Mouse (Mus musculus): ENCODE measurements around the gene Arid4b.

The Arid4b gene

GRCm38 (mm10) chr13:14062209-14063012 lies 621 bp upstream of the Arid4b start:
- ATAC-seq (ENCODE audit: low TSS enrichment) = no peak

- peak; percentile 31 for ATAC-seq (ENCODE audit: low TSS enrichment)
Measured at GRCm38 (mm10) chr13:14063942-14064271, 875 bp downstream of the Arid4b start.

GRCm38 (mm10) chr13:14064341-14065027 lies 1.5 kb downstream of the Arid4b start:
- 0 out of 2 replicates have a peak, but pooled peaks have one; percentile 0 for ATAC-seq (ENCODE audit: low TSS enrichment)

GRCm38 (mm10) chr13:14065028-14065380 lies 2.0 kb downstream of the Arid4b start:
- no peak for ATAC-seq (ENCODE audit: low TSS enrichment)

DNA sequence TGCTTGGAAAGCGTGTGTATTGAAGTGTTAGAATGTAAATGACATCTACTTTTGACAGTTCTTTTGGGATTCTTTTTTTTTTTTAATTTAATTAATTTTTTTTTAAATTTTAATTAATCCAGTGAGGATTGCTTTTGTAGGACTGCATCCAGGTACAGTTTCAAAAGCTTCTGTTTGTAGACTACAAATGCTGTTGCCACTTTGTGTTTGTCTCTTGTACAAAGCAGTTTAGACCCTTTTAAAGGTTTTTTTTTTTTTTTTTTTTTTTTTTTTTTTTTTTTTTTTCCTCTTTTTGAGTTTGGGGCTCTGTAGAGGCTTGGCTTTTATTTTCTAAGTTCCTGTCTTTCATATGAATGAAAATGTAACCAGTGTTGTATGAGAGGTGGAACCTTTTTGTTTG lies 2.7 kb downstream of the Arid4b start:
- no peak for ATAC-seq (ENCODE audit: low TSS enrichment)

- ATAC-seq (ENCODE audit: low TSS enrichment) = no peak
Measured at GRCm38 (mm10) chr13:14068035-14068434, 5.0 kb downstream of the Arid4b start.

DNA sequence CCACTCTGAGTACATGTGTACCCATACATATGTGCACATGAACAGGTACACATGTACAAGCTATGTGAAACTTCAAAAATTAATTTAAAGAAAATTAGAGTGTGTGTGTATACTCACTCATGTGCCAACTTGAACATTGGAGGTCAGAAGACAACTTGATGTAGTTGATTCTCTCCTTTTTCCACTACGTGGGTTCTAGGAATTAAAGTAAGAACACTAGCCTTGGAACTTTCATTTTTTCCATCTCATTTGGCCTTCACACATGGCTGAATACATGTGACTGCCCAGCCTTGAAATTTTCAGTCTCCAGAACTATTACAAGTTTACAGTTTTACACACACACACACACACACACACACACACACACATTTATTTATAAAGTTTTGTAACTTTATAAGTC lies 6.3 kb downstream of the Arid4b start:
- no peak for ATAC-seq (ENCODE audit: low TSS enrichment)

- ATAC-seq (ENCODE audit: low TSS enrichment) = no peak
Measured at GRCm38 (mm10) chr13:14074371-14074770, 11.3 kb downstream of the Arid4b start.

DNA sequence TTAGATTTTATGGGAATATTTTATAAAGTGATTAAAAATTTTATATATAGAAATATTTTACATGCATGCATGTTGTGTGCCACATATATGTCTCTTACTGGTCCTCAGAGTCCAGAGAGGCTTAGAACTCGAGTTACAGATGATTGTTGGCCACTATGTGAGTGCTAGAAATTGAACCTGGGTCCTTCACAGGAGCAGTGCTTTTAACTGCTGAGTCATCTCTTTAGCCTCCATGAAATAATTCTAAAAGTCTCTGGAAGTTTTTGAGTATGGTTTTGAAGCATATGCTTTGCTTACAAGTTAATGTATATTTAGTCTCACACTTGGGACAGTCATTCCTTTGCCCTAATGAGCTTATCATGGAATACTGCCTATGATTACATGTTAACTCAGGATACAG lies 12.3 kb downstream of the Arid4b start:
- no peak for ATAC-seq (ENCODE audit: low TSS enrichment)

DNA sequence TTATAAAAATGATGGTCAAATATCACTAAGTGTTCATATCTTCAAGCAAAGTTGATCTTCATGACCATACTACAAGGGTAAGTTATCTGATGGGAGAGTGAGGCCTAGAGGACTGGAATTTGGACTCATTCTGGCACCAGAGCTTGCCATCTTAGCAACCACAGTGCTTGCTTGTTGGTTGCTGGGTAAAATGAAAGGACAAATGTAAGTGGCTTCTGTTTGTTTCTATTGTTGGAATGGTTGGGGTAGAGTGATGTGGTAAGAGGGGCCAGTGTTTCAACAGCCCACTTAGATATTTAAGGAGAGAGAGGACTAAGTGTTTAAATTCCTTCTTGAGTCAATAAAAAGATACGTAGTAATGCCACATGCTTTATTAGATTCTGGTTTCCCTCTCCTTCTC lies 25.6 kb downstream of the Arid4b start:
- no peak for ATAC-seq (ENCODE audit: low TSS enrichment)

GRCm38 (mm10) chr13:14103026-14103425 lies 40.0 kb downstream of the Arid4b start:
- ATAC-seq (ENCODE audit: low TSS enrichment) = no peak

GRCm38 (mm10) chr13:14110154-14110873 lies 47.3 kb downstream of the Arid4b start:
- no peak for ATAC-seq (ENCODE audit: low TSS enrichment)

- ATAC-seq (ENCODE audit: low TSS enrichment) = no peak
Measured at GRCm38 (mm10) chr13:14111146-14111545, 48.1 kb downstream of the Arid4b start.

DNA sequence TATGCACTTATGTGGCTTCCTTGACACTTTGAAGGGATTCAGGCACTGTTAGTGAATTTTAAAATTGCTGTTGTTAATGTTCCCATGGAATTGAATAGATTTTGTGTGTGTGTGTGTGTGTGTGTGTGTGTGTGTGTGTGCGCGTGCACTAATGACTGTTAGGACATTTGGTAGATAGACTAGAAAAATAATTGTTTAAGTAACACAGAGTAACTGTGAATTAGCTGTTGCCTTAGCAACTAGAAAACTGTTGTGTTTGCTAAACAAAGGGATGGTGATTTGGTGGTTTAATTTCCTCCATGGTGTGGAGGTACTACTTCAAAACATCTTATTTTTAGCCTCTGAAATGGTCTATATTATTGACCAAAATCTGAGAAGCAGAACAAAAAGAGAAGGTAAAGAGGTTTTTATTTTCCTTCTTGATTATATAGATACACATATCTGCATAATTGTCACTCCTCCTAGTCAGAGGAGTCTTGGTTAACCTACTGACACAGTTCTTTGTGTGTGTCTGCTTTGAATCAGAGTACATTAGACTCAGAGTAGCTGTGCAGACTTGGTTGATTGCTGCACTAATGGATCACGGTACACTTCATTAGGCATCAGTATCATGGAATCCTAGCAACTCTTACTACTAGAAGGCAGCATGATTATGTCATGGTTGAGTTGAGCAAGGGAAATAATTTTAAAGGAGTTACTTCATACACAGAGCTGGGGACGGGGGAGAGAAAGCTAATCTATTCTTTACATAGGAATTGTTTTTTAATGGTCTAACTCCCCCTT lies 50.9 kb downstream of the Arid4b start:
- ATAC-seq (ENCODE audit: low TSS enrichment) = no peak

DNA sequence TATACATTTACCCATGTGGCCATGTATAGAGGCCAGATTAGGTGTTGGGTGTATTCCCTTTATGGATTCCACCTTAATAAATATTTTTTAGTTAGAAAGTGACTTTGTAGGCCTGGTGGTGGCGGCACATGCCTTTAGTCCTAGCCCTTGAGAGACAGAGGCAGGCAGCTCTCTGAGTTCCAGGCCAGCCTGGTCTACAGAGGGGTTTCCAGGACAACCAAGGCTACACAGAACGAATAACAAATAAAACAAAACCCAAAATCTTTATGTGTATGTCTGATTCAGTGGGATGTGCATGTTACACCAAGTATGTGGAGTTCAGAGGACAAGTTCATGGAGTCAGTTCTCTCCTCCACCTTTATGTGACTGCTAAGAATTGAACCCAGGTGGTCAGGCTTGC lies 52.8 kb downstream of the Arid4b start:
- no peak for ATAC-seq (ENCODE audit: low TSS enrichment)

GRCm38 (mm10) chr13:14131651-14132050 lies 68.6 kb downstream of the Arid4b start:
- no peak for ATAC-seq (ENCODE audit: low TSS enrichment)

- ATAC-seq (ENCODE audit: low TSS enrichment) = no peak
Measured at GRCm38 (mm10) chr13:14142294-14142966, 79.4 kb downstream of the Arid4b start.

- ATAC-seq (ENCODE audit: low TSS enrichment) = no peak
Measured at GRCm38 (mm10) chr13:14177989-14178388, 115.0 kb downstream of the Arid4b start.

- no peak for ATAC-seq (ENCODE audit: low TSS enrichment)
Measured at GRCm38 (mm10) chr13:14179669-14180068, 116.6 kb downstream of the Arid4b start.

DNA sequence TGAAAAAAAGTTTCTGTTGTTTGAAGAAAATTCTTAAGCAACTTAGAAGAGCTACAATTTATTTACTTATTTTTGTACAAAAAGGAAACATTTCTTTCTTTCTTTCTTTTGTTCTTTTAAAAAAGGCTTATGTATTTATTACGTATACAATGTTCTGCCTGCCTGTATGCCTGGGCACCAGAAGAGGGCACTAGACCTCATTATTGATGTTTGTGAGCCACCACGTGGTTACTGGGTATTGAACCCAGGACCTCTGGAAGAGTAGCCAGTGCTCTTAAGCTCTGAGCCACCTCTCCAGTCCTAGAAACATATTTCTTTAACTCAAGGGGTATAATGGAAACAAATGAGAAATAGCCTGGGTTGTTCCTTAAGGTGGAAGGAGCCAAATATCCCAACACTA lies 182.9 kb downstream of the Arid4b start:
- ATAC-seq (ENCODE audit: low TSS enrichment) = no peak

Data from frontal cortex, adult (tissue).